Mouse (Mus musculus): ENCODE measurements around the gene Rdh9.

The Rdh9 gene

GRCm38 (mm10) chr10:127776011-127776410, at the start of gene Rdh9:
Gene Rdh9 (plus strand): TSS chr10:127776386.
- DNase-seq, result no peak

- DNase-seq, result no peak
Measured at GRCm38 (mm10) chr10:127728437-127728836, 47.7 kb upstream of the Rdh9 start.

- no peak for DNase-seq
Measured at GRCm38 (mm10) chr10:127730285-127730932, 45.8 kb upstream of the Rdh9 start.

- DNase-seq, result no peak
Measured at GRCm38 (mm10) chr10:127730933-127731310, 45.3 kb upstream of the Rdh9 start.

GRCm38 (mm10) chr10:127731397-127731796, 44.8 kb upstream of the Rdh9 start:
- no peak for DNase-seq

GRCm38 (mm10) chr10:127734434-127734833, 41.8 kb upstream of the Rdh9 start:
- no peak for DNase-seq

GRCm38 (mm10) chr10:127736266-127736665, 39.9 kb upstream of the Rdh9 start:
- DNase-seq, result no peak

- no peak for DNase-seq
Measured at GRCm38 (mm10) chr10:127736916-127737315, 39.3 kb upstream of the Rdh9 start.

- DNase-seq, result no peak
Measured at GRCm38 (mm10) chr10:127737552-127737951, 38.6 kb upstream of the Rdh9 start.

GRCm38 (mm10) chr10:127738151-127738882, 37.9 kb upstream of the Rdh9 start:
- peak; percentile 42 to 43 for DNase-seq

GRCm38 (mm10) chr10:127739083-127739660, 37.0 kb upstream of the Rdh9 start, which contains the start of gene Zbtb39:
Gene Zbtb39 (plus strand): TSS chr10:127739538.
- peak; percentile 71 to 88 for DNase-seq

GRCm38 (mm10) chr10:127739661-127740161, 36.5 kb upstream of the Rdh9 start:
- DNase-seq, result peak in 1 of 2 experiments; percentile 31

GRCm38 (mm10) chr10:127744661-127745060, 31.5 kb upstream of the Rdh9 start:
- peak in 1 of 2 experiments; percentile 36 for DNase-seq

GRCm38 (mm10) chr10:127745886-127746285, 30.3 kb upstream of the Rdh9 start:
- no peak for DNase-seq

- DNase-seq, result no peak
Measured at GRCm38 (mm10) chr10:127747254-127747653, 28.9 kb upstream of the Rdh9 start.

GRCm38 (mm10) chr10:127748847-127749612, 27.2 kb upstream of the Rdh9 start:
- DNase-seq, result no peak

GRCm38 (mm10) chr10:127750136-127750777, 25.9 kb upstream of the Rdh9 start:
- DNase-seq, result peak in 1 of 2 experiments; percentile 23

- DNase-seq, result no peak
Measured at GRCm38 (mm10) chr10:127751548-127751947, 24.6 kb upstream of the Rdh9 start, which contains the start of gene Gpr182. Gene Gpr182 (minus strand): TSS chr10:127751732.

GRCm38 (mm10) chr10:127754566-127755166, 21.5 kb upstream of the Rdh9 start:
- DNase-seq, result no peak

- no peak for DNase-seq
Measured at GRCm38 (mm10) chr10:127755246-127755645, 20.9 kb upstream of the Rdh9 start.

- no peak for DNase-seq
Measured at GRCm38 (mm10) chr10:127755770-127756468, 20.3 kb upstream of the Rdh9 start.
